ENCODE assay signal across 22 mouse cellular contexts in genomic region chr4:43877230-43877629, GRCm38 (mm10). TPM values are rescaled to one million over a fixed set of nuclear protein-coding genes. Genes with fewer than 3 reads are reported as not detected.
"Had no signal": no experiment of that assay in that cellular context is flagged by ENCODE, and none has a peak within 500 bp of the region (broad histone marks: within the 10 kb centered on the region; RNA-seq: fewer than 3 reads in every experiment).

No protein-coding gene starts in this region.

- H3K27ac ChIP-seq: kidney, embryonic 15.5 days; left cerebral cortex, adult 2 months; liver, embryonic 15.5 days; stomach, embryonic 15.5 days had no signal

- H3K27me3 ChIP-seq: kidney, embryonic 15.5 days; stomach, embryonic 15.5 days had no signal

- H3K36me3 ChIP-seq: kidney, embryonic 15.5 days; liver, embryonic 15.5 days; midbrain, embryonic 12.5 days; stomach, embryonic 15.5 days had no signal

- ATAC-seq: intestine, embryonic 16.5 days had no signal

- DNase-seq: kidney, adult 2 months; kidney, postnatal 14 days; lung, embryonic 14.5 days; lung, postnatal 10 days; lung, postnatal 4 days; right cerebral cortex, postnatal 14 days; thymus, postnatal 4 days had no signal

- H3K9me3 ChIP-seq: kidney, embryonic 15.5 days; liver, embryonic 15.5 days; midbrain, embryonic 12.5 days; stomach, embryonic 15.5 days had no signal

- H3K4me3 ChIP-seq: kidney, embryonic 15.5 days; left cerebral cortex, adult 2 months; liver, embryonic 15.5 days; midbrain, embryonic 12.5 days; stomach, embryonic 15.5 days had no signal

- H3K4me2 ChIP-seq: kidney, embryonic 15.5 days; liver, embryonic 11.5 days; liver, embryonic 15.5 days; stomach, embryonic 15.5 days had no signal

- H3K9ac ChIP-seq: kidney, embryonic 15.5 days; liver, embryonic 15.5 days; lung, embryonic 14.5 days; stomach, embryonic 15.5 days had no signal

RNA-seq across cellular contexts. Expression of gene Olfr155, which starts 25.9 kb away (rescaled TPM):
- total RNA-seq: layer of hippocampus, postnatal 25 days; left cerebral cortex, adult 2 months; left cerebral cortex, postnatal 14 days; megakaryocyte, adult 5-6 weeks had no signal
- polyA plus RNA-seq: intestine, embryonic 16.5 days; kidney, adult 2 months; kidney, embryonic 15.5 days; large intestine, adult 2 months; limb, embryonic 11.5 days; liver, embryonic 11.5 days; liver, embryonic 15.5 days; lung, embryonic 14.5 days; midbrain, embryonic 12.5 days; neural tube, embryonic 11.5 days; spleen, adult 2 months; stomach, embryonic 15.5 days; testis, adult 2 months had no signal

RNA-seq across cellular contexts. Expression of gene Olfr157, which starts 37.2 kb away (rescaled TPM):
- total RNA-seq: layer of hippocampus, postnatal 25 days; left cerebral cortex, adult 2 months; left cerebral cortex, postnatal 14 days; megakaryocyte, adult 5-6 weeks had no signal
- polyA plus RNA-seq: intestine, embryonic 16.5 days; kidney, adult 2 months; kidney, embryonic 15.5 days; limb, embryonic 11.5 days; liver, embryonic 11.5 days; liver, embryonic 15.5 days; lung, embryonic 14.5 days; midbrain, embryonic 12.5 days; neural tube, embryonic 11.5 days; spleen, adult 2 months; stomach, embryonic 15.5 days; testis, adult 2 months had no signal

RNA-seq across cellular contexts. Expression of gene Olfr156, which starts 53.5 kb away (rescaled TPM):
- total RNA-seq: layer of hippocampus, postnatal 25 days; left cerebral cortex, adult 2 months; left cerebral cortex, postnatal 14 days; megakaryocyte, adult 5-6 weeks had no signal
- polyA plus RNA-seq: intestine, embryonic 16.5 days; kidney, adult 2 months; kidney, embryonic 15.5 days; large intestine, adult 2 months; liver, embryonic 11.5 days; liver, embryonic 15.5 days; lung, embryonic 14.5 days; midbrain, embryonic 12.5 days; neural tube, embryonic 11.5 days; spleen, adult 2 months; stomach, embryonic 15.5 days; testis, adult 2 months had no signal
